Mouse (Mus musculus) frontal cortex, adult 2 months (tissue): ENCODE data around the gene Tdrd1. TPM values are rescaled to one million over a fixed set of nuclear protein-coding genes. Genes with fewer than 3 reads are reported as not detected.
"Not testable (repeated sequence)": the region's sequence is repeated elsewhere in the genome, so short reads cannot be mapped to it uniquely, and the experiment has no call there.

Source experiments
- DNase-seq, 2 experiments: peaks; one replicate each; pipeline ENCODE4 v3.0.0; 2022; ENCODE audit warnings: low spot score in 1 of 2; ENCODE audit errors: extremely low spot score in 1 of 2
- polyA plus RNA-seq: library from polyadenylated mRNA; depleted of rRNA; stranded (reverse); fragments of >200 nt; gene quantifications from 2 replicates; pipeline ENCODE4 v1.2.3, GENCODE M21; 2012; rRNA removed

Tdrd1 gene
- polyA plus RNA-seq, result 0.21 and 0.30 TPM in 2 replicates

GRCm38 (mm10) chr19:56826047-56826631, at the start of gene Tdrd1:
TSS of gene Tdrd1 (plus strand) at chr19:56826209.
- no peak for DNase-seq

- peak in 1 of 2 experiments; percentile 70 for DNase-seq
Observed at GRCm38 (mm10) chr19:56776719-56777382, 49.2 kb upstream of the Tdrd1 start.

- not testable (repeated sequence) for DNase-seq
Observed at GRCm38 (mm10) chr19:56778532-56778931, 47.5 kb upstream of the Tdrd1 start.

- no peak for DNase-seq
Observed at GRCm38 (mm10) chr19:56787911-56788310, 38.1 kb upstream of the Tdrd1 start.

- peak in 1 of 2 experiments; percentile 41 for DNase-seq
Observed at GRCm38 (mm10) chr19:56788952-56789351, 37.1 kb upstream of the Tdrd1 start.

GRCm38 (mm10) chr19:56797376-56797775, 28.6 kb upstream of the Tdrd1 start:
- no peak for DNase-seq

GRCm38 (mm10) chr19:56800226-56800625, 25.8 kb upstream of the Tdrd1 start:
- no peak for DNase-seq

- no peak for DNase-seq
Observed at GRCm38 (mm10) chr19:56800930-56801655, 24.9 kb upstream of the Tdrd1 start.

GRCm38 (mm10) chr19:56801656-56802351, 24.2 kb upstream of the Tdrd1 start:
- DNase-seq, result no peak

- DNase-seq, result no peak
Observed at GRCm38 (mm10) chr19:56802352-56802746, 23.7 kb upstream of the Tdrd1 start.

GRCm38 (mm10) chr19:56805366-56805765, 20.6 kb upstream of the Tdrd1 start:
- no peak for DNase-seq

GRCm38 (mm10) chr19:56807122-56807521, 18.9 kb upstream of the Tdrd1 start:
- no peak for DNase-seq

GRCm38 (mm10) chr19:56808771-56809170, 17.2 kb upstream of the Tdrd1 start:
- no peak for DNase-seq

GRCm38 (mm10) chr19:56810641-56811146, 15.3 kb upstream of the Tdrd1 start:
- DNase-seq, result no peak

GRCm38 (mm10) chr19:56811590-56811989, 14.4 kb upstream of the Tdrd1 start:
- peak in 1 of 2 experiments; percentile 51 for DNase-seq

GRCm38 (mm10) chr19:56813360-56813759, 12.6 kb upstream of the Tdrd1 start:
- DNase-seq, result no peak

- DNase-seq, result peak in 1 of 2 experiments; percentile 42
Observed at GRCm38 (mm10) chr19:56817851-56818526, 8.0 kb upstream of the Tdrd1 start.

GRCm38 (mm10) chr19:56821040-56821797, 4.8 kb upstream of the Tdrd1 start:
- DNase-seq, result no peak

GRCm38 (mm10) chr19:56821798-56822447, 4.1 kb upstream of the Tdrd1 start, which contains the start of gene Ccdc186:
TSS of gene Ccdc186 (minus strand) at chr19:56822190.
- DNase-seq, result peak; percentile 93 to 99
